Mouse (Mus musculus) natural killer cell, adult 2 months (primary cell): ENCODE data around the gene 4930556J24Rik.
"Not testable (repeated sequence)": the region's sequence is repeated elsewhere in the genome, so short reads cannot be mapped to it uniquely, and the experiment has no call there.

ENCODE experiments used
- DNase-seq, 2 experiments: peaks; one replicate each; pipeline ENCODE4 v3.0.0; 2022; ENCODE audit warnings: low spot score in 2 of 2

Gene 4930556J24Rik

GRCm38 (mm10) chr11:3921281-3921850 is 55.2 kb downstream of the 4930556J24Rik start:
- peak; percentile 26 to 50 for DNase-seq

- DNase-seq = no peak
Measured at GRCm38 (mm10) chr11:3920476-3920875, 56.1 kb downstream of the 4930556J24Rik start.

DNA sequence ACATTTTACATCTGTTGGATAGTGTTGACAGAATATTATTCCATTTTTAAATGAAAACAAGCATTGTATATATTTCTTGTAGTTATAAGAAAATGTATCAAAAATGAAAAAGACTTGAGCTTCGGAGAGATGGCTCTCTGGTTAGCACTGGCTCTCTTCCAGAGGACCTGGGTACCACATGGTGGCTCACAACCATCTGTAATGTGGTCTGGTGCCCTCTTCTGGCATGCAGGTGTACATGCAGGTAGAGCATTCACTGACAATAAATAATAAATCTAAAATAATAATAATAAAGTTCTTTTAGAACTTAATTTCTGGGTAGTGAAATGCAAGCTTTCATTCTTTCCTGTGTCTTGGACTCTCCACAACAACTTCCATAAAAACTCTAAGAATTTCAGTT is 57.8 kb downstream of the 4930556J24Rik start:
- DNase-seq = peak in 1 of 2 experiments; percentile 25

- peak; percentile 64 to 77 for DNase-seq
Measured at GRCm38 (mm10) chr11:3914109-3914840, 62.3 kb downstream of the 4930556J24Rik start, which contains the start of gene Slc35e4. TSS of gene Slc35e4 (minus strand) at chr11:3914664.

DNA sequence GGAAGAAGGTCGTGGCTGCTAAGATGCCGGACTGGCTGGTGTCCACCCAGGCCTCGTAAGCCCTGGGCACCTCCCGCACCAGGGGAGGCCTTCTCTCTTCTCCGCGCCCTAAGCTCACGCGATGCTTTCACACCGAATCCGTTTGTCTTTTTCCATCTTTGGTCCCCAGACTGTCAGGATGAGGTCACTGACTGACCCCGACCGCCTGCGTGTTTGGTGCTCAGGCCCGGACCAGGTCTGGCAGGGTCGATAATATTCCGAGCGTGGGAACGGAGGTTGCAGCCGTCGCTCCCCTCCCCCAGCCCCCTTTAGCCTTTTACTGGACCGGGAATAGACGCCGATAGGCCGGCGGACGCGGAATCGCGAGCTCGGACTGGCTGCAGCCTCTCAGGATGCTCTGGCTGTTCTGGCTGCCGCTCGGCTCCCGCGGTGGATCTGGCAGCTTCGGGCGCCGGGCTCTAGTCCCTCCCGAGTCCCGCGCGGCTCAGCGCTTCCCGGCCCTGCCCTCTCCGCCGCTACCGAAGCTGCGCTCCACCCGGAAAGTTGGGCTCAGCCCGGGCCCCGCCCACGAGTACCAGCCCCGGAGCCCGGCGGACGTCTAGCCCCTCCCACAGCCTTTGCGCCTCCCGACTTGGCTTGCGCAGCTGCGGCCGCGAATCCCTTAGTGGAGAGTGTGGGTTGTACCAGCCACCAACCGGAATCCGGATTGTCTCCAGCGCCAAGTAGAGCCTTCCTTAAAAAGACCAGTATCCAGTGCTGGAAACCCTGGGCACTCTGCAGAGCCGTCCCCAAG is 63.1 kb downstream of the 4930556J24Rik start:
- peak; percentile 55 to 66 for DNase-seq

DNA sequence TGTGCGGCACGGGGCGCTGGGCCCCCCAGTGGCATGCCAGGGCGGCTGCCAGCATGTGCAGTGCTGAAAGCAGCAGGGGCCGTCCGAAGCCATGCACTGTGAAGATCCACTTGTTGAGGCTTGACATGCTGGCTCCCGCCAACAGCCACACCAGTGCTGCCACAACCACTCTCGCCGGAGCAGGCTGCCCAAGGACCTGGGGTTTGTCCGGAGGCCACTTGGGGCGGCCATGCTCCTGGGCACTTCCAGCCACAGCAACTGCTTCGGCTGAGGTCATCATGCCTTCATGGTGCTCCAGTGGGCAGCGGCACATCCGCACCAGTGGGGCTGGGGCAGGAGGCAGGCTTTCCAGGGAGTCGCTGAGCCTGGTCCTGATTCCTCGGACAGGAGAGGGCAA is 63.7 kb downstream of the 4930556J24Rik start:
- DNase-seq = peak in 1 of 2 experiments; percentile 26

DNA sequence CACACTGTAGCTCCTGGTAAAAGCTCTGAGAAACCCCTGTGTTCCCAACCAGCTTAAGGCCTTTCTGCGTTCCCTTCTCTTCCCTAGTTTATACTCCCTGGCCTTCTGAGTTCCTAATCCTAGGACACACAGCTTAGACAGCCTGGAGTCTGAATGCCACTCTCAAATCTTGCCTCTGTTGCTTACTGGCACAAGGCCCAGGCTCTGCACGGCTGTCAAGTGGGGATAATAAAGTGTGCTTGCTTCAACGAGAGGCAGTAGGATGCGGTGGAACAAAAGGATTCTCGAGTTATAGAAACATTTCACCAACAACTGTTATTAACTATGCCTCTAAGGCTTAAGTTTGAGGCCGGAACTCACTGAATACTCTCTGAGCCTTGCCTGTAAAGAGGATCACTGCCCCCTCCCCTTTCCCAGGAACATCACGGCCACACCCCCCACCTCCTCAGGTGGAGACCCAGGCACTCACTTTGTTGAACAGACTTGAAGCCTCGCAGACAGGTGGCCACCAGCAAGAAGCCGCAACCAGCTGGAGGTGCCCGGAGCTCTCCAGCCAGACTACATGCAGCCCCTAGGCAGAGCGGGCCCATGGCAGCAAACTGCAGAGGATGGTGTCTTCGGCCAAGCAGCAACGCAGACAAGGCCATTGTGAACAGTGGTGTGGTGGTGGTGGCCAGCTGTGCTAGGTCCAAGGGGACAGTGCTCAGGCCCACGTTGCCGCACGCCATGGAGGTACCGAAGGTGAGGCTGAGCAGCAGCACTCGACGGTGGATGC is 64.3 kb downstream of the 4930556J24Rik start:
- no peak for DNase-seq

DNA sequence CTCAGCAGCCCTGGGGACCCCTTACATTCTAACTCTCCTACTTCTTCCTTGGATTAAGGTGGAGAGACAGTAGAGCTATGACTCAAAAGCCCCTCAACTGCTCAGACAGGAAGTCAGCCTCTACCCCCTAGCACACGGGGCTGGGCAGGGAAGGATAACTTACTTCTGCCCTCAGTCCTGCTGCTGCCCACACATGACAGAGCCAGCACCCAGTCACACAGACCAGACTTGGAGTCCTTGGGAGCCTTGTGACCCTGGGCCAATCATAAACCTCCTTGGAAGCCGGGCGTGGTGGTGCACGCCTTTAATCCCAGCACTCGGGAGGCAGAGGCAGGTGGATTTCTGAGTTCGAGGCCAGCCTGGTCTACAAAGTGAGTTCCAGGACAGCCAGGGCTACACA is 65.1 kb downstream of the 4930556J24Rik start:
- DNase-seq = not testable (repeated sequence)

GRCm38 (mm10) chr11:3910513-3911310 is 65.9 kb downstream of the 4930556J24Rik start:
- no peak for DNase-seq

- DNase-seq = no peak
Measured at GRCm38 (mm10) chr11:3909236-3909635, 67.3 kb downstream of the 4930556J24Rik start.

GRCm38 (mm10) chr11:3905446-3905845 is 71.1 kb downstream of the 4930556J24Rik start:
- DNase-seq = no peak

DNA sequence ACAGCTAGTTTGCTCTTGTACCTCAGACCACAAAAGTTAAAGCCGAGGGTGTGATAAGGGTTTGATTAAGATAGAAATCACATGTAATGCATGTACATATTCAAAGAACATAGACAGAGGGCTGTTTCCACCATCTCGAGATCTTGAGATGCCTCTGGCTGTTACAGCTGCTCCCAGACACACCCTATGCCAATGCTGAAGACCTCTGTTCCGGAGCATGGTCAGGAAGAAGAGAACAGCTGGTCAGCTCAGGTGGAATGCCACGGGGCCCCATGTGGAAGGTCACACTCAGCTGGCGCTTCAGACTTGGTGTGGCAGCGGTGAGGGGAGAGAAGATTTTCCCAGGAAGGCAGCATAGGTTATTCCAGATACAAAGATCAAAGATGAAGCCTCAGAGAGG is 71.9 kb downstream of the 4930556J24Rik start:
- no peak for DNase-seq

DNA sequence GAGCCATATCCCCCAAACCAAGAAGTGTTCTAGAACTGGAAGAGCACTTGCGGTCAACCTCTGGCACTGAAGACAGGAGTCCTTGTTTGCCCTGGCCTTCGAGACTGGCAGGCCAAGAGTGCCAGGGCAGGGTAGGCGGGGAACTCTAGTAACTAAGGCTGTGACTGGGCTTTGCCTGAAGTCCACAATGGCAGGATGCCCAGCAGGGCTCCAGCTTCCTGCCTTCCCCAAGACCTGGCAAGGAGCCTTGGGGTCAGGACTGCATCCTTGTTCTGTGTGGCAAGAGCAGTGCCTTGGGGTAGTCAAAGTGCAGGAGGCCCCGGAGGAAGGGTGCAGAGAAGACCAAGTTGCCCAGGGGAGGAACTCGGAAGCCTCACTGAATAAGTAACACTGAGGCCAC is 73.5 kb downstream of the 4930556J24Rik start:
- no peak for DNase-seq

DNA sequence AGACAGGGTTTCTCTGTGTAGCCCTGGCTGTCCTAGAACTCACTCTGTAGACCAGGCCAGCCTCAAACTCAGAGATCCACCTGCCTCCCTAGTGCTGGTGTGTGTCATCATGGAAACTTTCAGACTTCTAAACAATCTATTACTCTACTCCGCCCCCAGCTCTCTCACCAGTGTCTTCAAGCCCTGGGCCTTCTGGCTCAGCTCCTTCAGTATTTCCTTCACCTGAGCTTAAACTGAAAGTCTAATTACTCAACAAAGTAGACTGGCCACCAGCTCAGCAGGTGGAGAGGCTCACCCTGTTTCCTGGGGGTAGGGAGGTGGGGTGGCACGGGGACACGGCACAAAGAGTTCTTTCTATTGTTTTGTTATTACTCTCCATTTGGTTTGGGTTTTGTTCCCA is 74.1 kb downstream of the 4930556J24Rik start:
- no peak for DNase-seq

DNA sequence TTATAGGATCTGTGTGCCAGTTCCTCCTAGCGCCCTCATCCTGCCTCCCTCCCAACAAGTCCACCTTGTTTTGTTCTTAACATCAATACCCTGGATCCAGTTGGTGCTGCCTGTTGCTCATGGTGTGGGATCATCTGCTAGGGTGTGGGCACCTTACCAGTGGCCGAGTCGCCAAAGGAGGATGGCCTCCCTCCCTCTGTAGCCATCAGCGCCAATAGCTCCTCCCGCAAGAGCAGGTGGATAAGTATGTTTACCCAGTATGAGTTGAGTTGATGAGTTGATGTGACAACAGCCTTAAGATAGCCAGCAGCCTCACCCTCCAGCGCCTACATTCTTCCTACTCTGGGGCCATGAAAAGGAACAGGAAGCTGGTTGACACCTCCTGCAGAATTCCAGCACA is 76.3 kb downstream of the 4930556J24Rik start:
- no peak for DNase-seq

- no peak for DNase-seq
Measured at GRCm38 (mm10) chr11:3895933-3896332, 80.6 kb downstream of the 4930556J24Rik start.

- DNase-seq = no peak
Measured at GRCm38 (mm10) chr11:3895458-3895857, 81.1 kb downstream of the 4930556J24Rik start.

- DNase-seq = peak; percentile 95
Measured at GRCm38 (mm10) chr11:3894406-3895281, 81.9 kb downstream of the 4930556J24Rik start, which contains the start of the genes 4921536K21Rik and Dusp18. TSS of gene 4921536K21Rik (minus strand) at chr11:3895098. TSS of gene Dusp18 (plus strand) at chr11:3895240.

- no peak for DNase-seq
Measured at GRCm38 (mm10) chr11:3893970-3894369, 82.6 kb downstream of the 4930556J24Rik start.
